Mouse (Mus musculus) heart, embryonic 12.5 days (tissue): Measurements from ENCODE around the gene Gnpnat1. TPM values are rescaled to one million over a fixed set of nuclear protein-coding genes. Genes with fewer than 3 reads are reported as not detected.

ENCODE experiments used
- ATAC-seq: fragments of 200-750 bp; cut with Nextera tagmentation; 2 replicates; pipeline ENCODE4 v1.8.0; 2017; ENCODE audit warnings: moderate TSS enrichment, moderate library complexity; ENCODE audit not compliant: insufficient number of reproducible peaks, low FRiP score
- H3K27ac ChIP-seq: fragments of 300-500 bp; sonication (generic); 2 replicates; pipeline ENCODE4 v1.5.1; 2016; ENCODE audit warnings: mild to moderate bottlenecking, moderate library complexity; ENCODE audit not compliant: poor library complexity, severe bottlenecking
- H3K27me3 ChIP-seq: fragments of 300-500 bp; sonication (generic); replicated peaks from 2 replicates; pipeline ENCODE4 v1.6.1; 2016; ENCODE audit warnings: mild to moderate bottlenecking, moderate library complexity
- H3K36me3 ChIP-seq: fragments of 300-500 bp; sonication (generic); 2 replicates; pipeline ENCODE4 v1.6.1; 2016; ENCODE audit warnings: mild to moderate bottlenecking, moderate library complexity
- H3K4me1 ChIP-seq: fragments of 300-500 bp; sonication (generic); replicated peaks from 2 replicates; pipeline ENCODE4 v1.6.1; 2016; ENCODE audit warnings: mild to moderate bottlenecking
- H3K4me2 ChIP-seq: fragments of 300-500 bp; sonication (generic); 2 replicates; pipeline ENCODE4 v1.6.1; 2016; ENCODE audit warnings: mild to moderate bottlenecking, moderate library complexity
- H3K4me3 ChIP-seq: fragments of 300-500 bp; sonication (generic); 2 replicates; pipeline ENCODE4 v1.5.1; 2016; ENCODE audit warnings: mild to moderate bottlenecking
- H3K9ac ChIP-seq: fragments of 300-500 bp; sonication (generic); 2 replicates; pipeline ENCODE4 v1.6.1; 2016; ENCODE audit warnings: mild to moderate bottlenecking, moderate library complexity
- H3K9me3 ChIP-seq: fragments of 300-500 bp; sonication (generic); replicated peaks from 2 replicates; pipeline ENCODE4 v1.6.1; 2016; ENCODE audit warnings: mild to moderate bottlenecking, moderate library complexity
- WGBS: fragments of 180-500 bp; shearing (Covaris S2); methylation state at CpG from one replicate; pipeline ENCODE4 v1.1.7; 2016; 5-methylcytosine and 5-hydroxymethylcytosine counted together
- microRNA-seq: library from miRNA; unstranded; fragments of <30 nt; microRNA quantifications from one replicate; pipeline ENCODE4, GENCODE M21; 2017
- polyA plus RNA-seq: library from polyadenylated mRNA; unstranded; fragments of >200 nt; fragmentation: Nextera tagmentation; extraction: Ambion mirVana; gene quantifications from 2 replicates; pipeline ENCODE4 v1.2.1, GENCODE M21; 2016

Gene Gnpnat1
- polyA plus RNA-seq, 1 experiment from 2014 or later: 30.5 TPM

- ATAC-seq: peak; percentile 98
- peak within 1 kb of the TSS; percentile 77 for H3K4me2 ChIP-seq
- under 1% methylated on average over 82 of the region's 93 CpGs for WGBS
- H3K9ac ChIP-seq: peak within 1 kb of the TSS; percentile 80
- peaks cover 21% of the 10 kb centered on the region for H3K36me3 ChIP-seq
- peak within 1 kb of the TSS; percentile 74 for H3K27ac ChIP-seq
- H3K27me3 ChIP-seq: no peaks in the 10 kb centered on the region
- peaks cover 5% of the 10 kb centered on the region for H3K4me1 ChIP-seq
- H3K9me3 ChIP-seq: no peaks in the 10 kb centered on the region
- H3K4me3 ChIP-seq: peak within 1 kb of the TSS; percentile 65
Measured at GRCm38 (mm10) chr14:45350931-45351859, 53.5 kb downstream of the Gnpnat1 start, which contains the start of gene Styx. Gene Styx, plus strand, starts transcription at chr14:45351093.

GRCm38 (mm10) chr14:45329589-45330181, 75.0 kb downstream of the Gnpnat1 start, which contains the start of gene Psmc6:
Gene Psmc6, plus strand, starts transcription at chr14:45329788.
- H3K4me2 ChIP-seq: peak within 1 kb of the TSS; percentile 72
- no peaks in the 10 kb centered on the region for H3K27me3 ChIP-seq
- 0 out of 2 replicates have a peak, but pooled peaks cover 3% of the 10 kb centered on the region for H3K4me1 ChIP-seq
- peak within 1 kb of the TSS; percentile 90 for H3K9ac ChIP-seq
- peak; percentile 98 for ATAC-seq
- WGBS: under 1% methylated on average over 40 of the region's 44 CpGs
- H3K4me3 ChIP-seq: peak within 1 kb of the TSS; percentile 85
- no peaks in the 10 kb centered on the region for H3K9me3 ChIP-seq
- peaks cover 20% of the 10 kb centered on the region for H3K36me3 ChIP-seq
- peak within 1 kb of the TSS; percentile 82 for H3K27ac ChIP-seq

- H3K4me3 ChIP-seq: peak overlapping the region; percentile 85
- H3K27ac ChIP-seq: peak overlapping the region; percentile 82; the same call in 1 of the 2 replicates
- peak overlapping the region; percentile 63 for H3K4me2 ChIP-seq
- peaks cover 19% of the 10 kb centered on the region for H3K36me3 ChIP-seq
- WGBS: 9% methylated on average over 8 of the region's 8 CpGs
- H3K27me3 ChIP-seq: no peaks in the 10 kb centered on the region
- no peak for ATAC-seq
- 0 out of 2 replicates have a peak, but pooled peaks cover 3% of the 10 kb centered on the region for H3K4me1 ChIP-seq
- no peak overlapping the region for H3K9ac ChIP-seq
- H3K9me3 ChIP-seq: no peaks in the 10 kb centered on the region
Measured at GRCm38 (mm10) chr14:45329018-45329588, 75.6 kb downstream of the Gnpnat1 start.

- H3K9me3 ChIP-seq: no peaks in the 10 kb centered on the region
- 87% methylated on average over 4 of the region's 4 CpGs for WGBS
- H3K4me1 ChIP-seq: 0 out of 2 replicates have a peak, but pooled peaks cover 3% of the 10 kb centered on the region
- H3K4me3 ChIP-seq: no peak overlapping the region
- H3K9ac ChIP-seq: no peak overlapping the region
- no peak overlapping the region for H3K4me2 ChIP-seq
- H3K27ac ChIP-seq: no peak overlapping the region
- peaks cover 13% of the 10 kb centered on the region for H3K36me3 ChIP-seq
- no peak for ATAC-seq
- no peaks in the 10 kb centered on the region for H3K27me3 ChIP-seq
Measured at GRCm38 (mm10) chr14:45328072-45328713, 76.5 kb downstream of the Gnpnat1 start.

Small RNA genes lying within 50 kb of the gene (microRNA-seq; reads per million reads assigned to microRNA genes)
- gene Gm25353: not detected

Other genes with a start within 250 kb of the Gnpnat1 start
- gene Gpr137c, start 185.2 kb downstream of the Gnpnat1 start, polyA plus RNA-seq: 6.6 and 8.5 TPM in 2 replicates
- 13.9 and 15.3 TPM in 2 replicates for gene Txndc16, start 184.6 kb downstream of the Gnpnat1 start, polyA plus RNA-seq
- gene Ero1l, start 86.1 kb downstream of the Gnpnat1 start, polyA plus RNA-seq: 53.7 and 58.6 TPM in 2 replicates
- 132 and 134 TPM in 2 replicates for gene Psmc6, start 75.1 kb downstream of the Gnpnat1 start, polyA plus RNA-seq
- 48.6 and 53.9 TPM in 2 replicates for gene Styx, start 53.8 kb downstream of the Gnpnat1 start, polyA plus RNA-seq
- gene Fermt2, start 125.2 kb upstream of the Gnpnat1 start, polyA plus RNA-seq: 191 and 206 TPM in 2 replicates